Mouse (Mus musculus): ENCODE measurements around the gene Cilp2. TPM values are rescaled to one million over a fixed set of nuclear protein-coding genes. Genes with fewer than 3 reads are reported as not detected.

Gene Cilp2
- polyA plus RNA-seq, 1 experiment from 2014 or later = 0.63 TPM

DNA sequence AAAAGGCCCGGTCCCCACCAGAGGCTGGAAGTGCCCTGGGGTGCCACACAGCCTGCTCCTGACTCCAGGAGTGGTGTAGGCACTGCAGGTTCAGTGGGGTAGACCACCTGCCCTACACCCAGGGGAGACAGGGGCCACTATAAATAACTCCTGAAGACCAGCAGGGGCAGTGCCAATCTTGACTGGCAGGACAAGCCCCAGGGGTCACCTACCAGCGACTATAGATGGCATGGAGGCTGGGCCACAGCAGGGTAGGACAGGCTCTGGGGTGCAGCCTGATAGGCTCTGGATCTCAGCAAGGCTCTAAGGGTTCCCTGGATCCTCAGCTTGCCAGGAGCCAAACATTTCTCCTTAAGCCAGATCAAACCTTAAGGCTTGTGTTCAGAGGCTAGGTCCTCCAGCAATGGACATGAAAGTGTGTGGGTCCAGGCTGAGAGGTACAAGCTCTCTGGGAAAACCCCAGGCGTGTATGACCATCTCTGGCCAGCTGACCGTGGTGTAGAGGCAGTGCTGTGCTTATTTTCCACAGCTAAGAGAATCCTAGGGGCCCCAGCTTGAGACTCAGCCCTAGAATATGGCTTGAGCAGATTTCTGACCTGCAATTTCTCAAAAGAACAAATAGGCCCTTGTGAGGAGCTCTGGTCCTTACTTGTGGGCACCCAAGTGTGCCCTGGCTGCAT, 8.4 kb upstream of the Cilp2 start:
- no peak overlapping the region for H3K4me3 ChIP-seq
- H3K4me1 ChIP-seq = peaks cover 65% of the 10 kb centered on the region
- H3K27me3 ChIP-seq (ENCODE audit: insufficient read depth, poor library complexity, severe bottlenecking) = peaks cover 10% of the 10 kb centered on the region
- no peaks in the 10 kb centered on the region for H3K9me3 ChIP-seq
- no peak overlapping the region for H3K27ac ChIP-seq
- 64% methylated on average over 4 of the region's 4 CpGs for WGBS
- H3K36me3 ChIP-seq = peaks cover 63% of the 10 kb centered on the region
- no peak for DNase-seq (ENCODE audit: low spot score)

DNA sequence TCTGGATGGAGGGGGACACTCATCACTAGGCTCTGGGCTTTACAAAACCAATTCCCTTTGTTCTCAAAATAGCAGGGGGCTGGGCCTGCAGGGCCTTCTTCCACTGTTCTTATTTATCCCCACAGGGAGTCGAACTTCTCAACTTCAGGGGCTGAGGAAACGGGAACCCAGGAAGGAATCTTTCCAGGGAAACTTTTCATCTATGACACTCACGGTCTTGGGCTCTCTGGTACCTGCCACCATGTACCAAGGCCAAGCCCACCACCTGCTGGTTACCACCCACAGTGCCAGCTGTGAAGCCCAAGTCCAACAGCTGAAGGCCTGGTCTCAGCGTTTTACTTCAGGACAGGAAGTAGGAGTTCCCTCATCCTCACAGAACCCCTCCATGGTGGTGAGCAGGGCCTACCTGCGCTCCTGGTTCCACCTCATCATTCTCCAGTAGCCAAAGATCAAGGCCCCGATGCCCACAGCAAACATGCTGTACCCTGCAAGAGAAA, 7.4 kb upstream of the Cilp2 start:
- peaks cover 21% of the 10 kb centered on the region for H3K27me3 ChIP-seq (ENCODE audit: insufficient read depth, poor library complexity, severe bottlenecking)
- H3K9me3 ChIP-seq = no peaks in the 10 kb centered on the region
- H3K36me3 ChIP-seq = peaks cover 63% of the 10 kb centered on the region
- peaks cover 59% of the 10 kb centered on the region for H3K4me1 ChIP-seq
- H3K27ac ChIP-seq = peak overlapping the region; percentile 29; the same call in 1 of the 2 replicates
- DNase-seq (ENCODE audit: low spot score) = no peak
- WGBS = 57% methylated on average over 6 of the region's 6 CpGs
- no peak overlapping the region for H3K4me3 ChIP-seq

DNA sequence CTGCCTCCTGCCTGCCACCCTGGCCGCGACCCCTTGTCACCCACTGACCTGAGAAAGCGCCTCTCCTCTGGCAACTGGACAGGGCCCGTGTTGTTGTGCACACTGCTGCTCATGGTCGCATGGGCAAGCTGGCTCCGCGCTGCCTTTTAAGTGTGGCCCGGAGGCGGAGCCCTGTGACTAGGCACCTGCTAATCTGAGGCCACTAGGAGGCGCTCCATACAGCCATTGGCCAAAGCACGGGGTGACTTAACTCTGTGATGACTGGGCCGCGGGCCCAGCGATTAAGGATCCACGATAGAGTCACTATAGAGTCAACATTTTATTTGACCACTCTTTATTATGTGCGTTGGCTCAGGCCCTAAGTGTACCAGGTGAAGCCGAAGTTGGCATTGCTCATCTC, 6.4 kb upstream of the Cilp2 start:
- Histone ChIP-seq H3K36me3 (peaks cover 56% of the 10 kb centered on the region), H3K4me1 (peaks cover 63% of the 10 kb centered on the region), H3K4me3 (no peak overlapping the region), H3K27ac (no peak overlapping the region; the same call in 1 of the 2 replicates), H3K27me3 (ENCODE audit: insufficient read depth, poor library complexity, severe bottlenecking) (peaks cover 31% of the 10 kb centered on the region), H3K9me3 (no peaks in the 10 kb centered on the region)
- DNase-seq (ENCODE audit: low spot score) = no peak
- 50% methylated on average over 17 of the region's 17 CpGs for WGBS

DNA sequence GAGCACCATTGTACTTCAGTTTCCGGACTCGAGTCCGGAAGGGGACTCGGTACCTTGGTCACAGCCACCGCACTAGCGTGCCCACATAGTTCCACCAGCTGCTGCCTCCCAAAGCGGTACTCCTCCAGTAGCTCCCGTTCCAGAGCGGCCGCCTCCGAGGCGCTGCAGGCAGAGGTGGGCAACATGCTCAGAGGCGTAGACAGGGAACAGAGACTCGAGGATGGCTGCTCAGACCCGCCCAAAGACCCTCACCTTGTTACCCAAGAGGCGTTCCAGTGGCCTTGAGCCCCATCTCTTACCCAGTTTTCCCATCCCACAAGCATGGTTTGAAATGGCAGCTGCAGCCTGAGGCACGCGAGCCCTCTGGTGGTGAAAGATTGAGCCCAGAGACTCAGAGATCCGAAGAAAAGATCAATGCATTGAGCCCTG, 3.3 kb upstream of the Cilp2 start:
- no peaks in the 10 kb centered on the region for H3K9me3 ChIP-seq
- WGBS = 41% methylated on average over 19 of the region's 19 CpGs
- peaks cover 34% of the 10 kb centered on the region for H3K36me3 ChIP-seq
- no peak for DNase-seq (ENCODE audit: low spot score)
- H3K4me3 ChIP-seq = no peak overlapping the region
- H3K27ac ChIP-seq = no peak overlapping the region
- peaks cover 61% of the 10 kb centered on the region for H3K27me3 ChIP-seq (ENCODE audit: insufficient read depth, poor library complexity, severe bottlenecking)
- peaks cover 63% of the 10 kb centered on the region for H3K4me1 ChIP-seq

DNA sequence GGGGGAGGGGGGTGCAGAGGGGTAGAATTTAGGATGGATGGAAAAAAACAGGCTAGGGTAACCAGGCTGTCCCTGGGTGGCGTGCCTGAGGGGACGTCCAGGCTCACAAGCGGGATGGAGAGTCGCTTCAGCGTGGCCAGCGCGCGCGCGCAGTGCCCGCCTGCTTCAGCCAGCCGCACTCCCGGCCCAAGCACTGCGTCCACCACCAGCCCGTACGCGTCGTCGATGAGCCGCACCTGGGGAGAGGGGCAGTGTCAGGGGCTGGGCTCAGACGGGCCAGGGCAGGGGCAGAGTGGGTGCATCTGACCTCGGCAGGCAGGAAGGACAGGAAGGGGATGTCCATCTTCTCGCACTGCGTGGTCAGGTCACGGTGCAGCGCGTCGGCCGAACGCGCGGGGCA, 1.4 kb upstream of the Cilp2 start:
- Histone ChIP-seq H3K27ac (0 out of 2 replicates have a peak overlapping the region, but pooled peaks have one; percentile 25), H3K9me3 (no peaks in the 10 kb centered on the region), H3K4me1 (peaks cover 45% of the 10 kb centered on the region), H3K4me3 (peak overlapping the region; percentile 52), H3K36me3 (peaks cover 21% of the 10 kb centered on the region), H3K27me3 (ENCODE audit: insufficient read depth, poor library complexity, severe bottlenecking) (peaks cover 80% of the 10 kb centered on the region)
- no peak for DNase-seq (ENCODE audit: low spot score)
- 6% methylated on average over 31 of the region's 32 CpGs for WGBS

DNA sequence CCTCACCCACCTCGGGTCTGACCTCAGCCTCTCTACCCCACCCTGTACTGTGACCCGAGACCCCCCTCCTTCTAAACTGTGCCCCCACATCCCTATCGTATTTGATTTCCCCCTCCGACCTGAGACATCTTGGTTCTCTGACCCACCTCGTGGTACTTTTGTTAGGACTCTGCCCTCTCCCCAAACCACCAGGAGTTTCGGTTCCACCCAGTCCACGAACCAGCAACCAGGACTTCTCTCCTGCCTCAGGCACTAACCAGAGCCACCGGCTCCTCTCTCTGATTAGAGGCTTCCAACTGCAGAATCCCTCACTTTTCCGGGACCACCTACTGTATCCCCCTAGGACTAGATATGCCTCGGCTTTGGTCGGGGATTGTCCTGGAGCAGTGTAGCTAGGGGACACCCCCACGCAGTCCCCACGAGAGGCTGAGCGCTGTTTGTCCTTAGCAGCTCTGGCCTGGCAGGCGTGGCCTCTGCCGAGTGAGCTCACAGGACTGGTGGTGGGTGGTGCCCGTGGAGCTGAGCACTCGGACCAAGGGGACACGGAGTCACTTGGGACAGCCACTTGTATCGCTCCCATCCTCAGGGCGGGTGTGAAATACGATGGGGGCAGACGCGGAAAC, 868 bp upstream of the Cilp2 start:
- WGBS = 6% methylated on average over 24 of the region's 24 CpGs
- H3K4me3 ChIP-seq = peak overlapping the region; percentile 52
- DNase-seq (ENCODE audit: low spot score) = no peak
- peaks cover 15% of the 10 kb centered on the region for H3K36me3 ChIP-seq
- H3K9me3 ChIP-seq = no peaks in the 10 kb centered on the region
- no peak overlapping the region for H3K27ac ChIP-seq
- H3K27me3 ChIP-seq (ENCODE audit: insufficient read depth, poor library complexity, severe bottlenecking) = peaks cover 86% of the 10 kb centered on the region
- H3K4me1 ChIP-seq = peaks cover 45% of the 10 kb centered on the region

DNA sequence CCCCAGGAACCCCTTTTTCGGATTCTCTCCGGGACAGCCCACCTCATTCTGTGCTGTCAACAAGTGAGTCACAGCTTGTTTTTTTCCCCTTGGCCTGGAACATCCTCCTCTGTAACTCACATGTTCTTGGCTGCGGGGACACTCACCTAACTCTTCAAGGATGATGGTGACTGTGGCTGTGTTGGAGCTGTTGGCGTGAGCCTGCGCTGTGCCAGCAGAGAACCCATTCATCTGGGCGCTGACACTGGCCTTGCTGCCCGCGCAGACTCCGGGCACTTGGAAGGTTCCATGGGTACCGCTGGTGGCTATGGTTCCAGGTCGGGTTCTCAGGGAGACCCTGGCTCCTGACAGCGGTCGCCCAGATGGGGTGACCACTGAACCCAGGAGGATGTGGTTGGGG, 3.3 kb downstream of the Cilp2 start:
- no peak overlapping the region for H3K4me3 ChIP-seq
- H3K36me3 ChIP-seq = no peaks in the 10 kb centered on the region
- 56% methylated on average over 13 of the region's 13 CpGs for WGBS
- no peaks in the 10 kb centered on the region for H3K9me3 ChIP-seq
- peaks cover 53% of the 10 kb centered on the region for H3K4me1 ChIP-seq
- peaks cover 100% of the 10 kb centered on the region for H3K27me3 ChIP-seq (ENCODE audit: insufficient read depth, poor library complexity, severe bottlenecking)
- no peak overlapping the region for H3K27ac ChIP-seq
- DNase-seq (ENCODE audit: low spot score) = peak; percentile 69

DNA sequence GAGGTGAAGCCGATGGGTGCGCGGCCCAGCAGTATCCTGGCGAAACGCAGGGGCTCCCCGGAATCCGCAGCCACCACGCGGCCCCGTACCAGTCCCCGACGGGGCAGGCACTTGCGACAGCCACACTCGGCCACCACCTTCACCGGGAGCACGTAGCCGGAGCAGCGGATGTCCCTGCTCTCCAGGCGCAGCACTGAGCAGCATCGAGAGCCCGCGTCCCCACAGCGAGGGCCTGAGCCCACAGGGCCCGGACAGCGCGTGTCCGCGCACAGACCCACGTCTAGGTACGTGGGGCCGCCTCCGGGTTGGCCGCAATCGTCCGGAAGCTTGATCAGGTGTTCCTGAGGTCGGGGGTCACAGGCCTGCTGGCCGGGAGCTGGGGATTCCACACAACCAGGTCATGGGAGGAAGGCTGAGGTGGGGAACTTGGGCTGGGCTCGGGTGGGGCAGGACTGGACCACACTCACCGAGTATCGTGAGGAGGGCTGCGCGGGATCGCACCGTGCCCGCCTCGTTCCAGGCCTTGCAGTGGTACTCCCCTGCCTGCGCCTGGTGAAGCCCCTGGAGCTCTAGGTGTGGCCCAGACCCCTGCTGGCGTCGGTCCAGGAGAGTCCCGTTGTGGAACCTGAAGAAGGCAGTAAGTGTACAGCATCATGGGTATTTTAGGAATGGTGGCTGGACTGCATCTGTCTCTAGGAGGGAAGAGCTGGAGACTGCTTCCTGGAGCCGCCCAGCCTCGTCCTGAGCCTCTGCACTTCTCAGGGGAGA, 4.5 kb downstream of the Cilp2 start:
- peaks cover 42% of the 10 kb centered on the region for H3K4me1 ChIP-seq
- peak; percentile 75 for DNase-seq (ENCODE audit: low spot score)
- no peaks in the 10 kb centered on the region for H3K36me3 ChIP-seq
- H3K9me3 ChIP-seq = no peaks in the 10 kb centered on the region
- 15% methylated on average over 52 of the region's 52 CpGs for WGBS
- peaks cover 100% of the 10 kb centered on the region for H3K27me3 ChIP-seq (ENCODE audit: insufficient read depth, poor library complexity, severe bottlenecking)
- H3K4me3 ChIP-seq = peak overlapping the region; percentile 53
- peak overlapping the region; percentile 17; the same call in 1 of the 2 replicates for H3K27ac ChIP-seq

DNA sequence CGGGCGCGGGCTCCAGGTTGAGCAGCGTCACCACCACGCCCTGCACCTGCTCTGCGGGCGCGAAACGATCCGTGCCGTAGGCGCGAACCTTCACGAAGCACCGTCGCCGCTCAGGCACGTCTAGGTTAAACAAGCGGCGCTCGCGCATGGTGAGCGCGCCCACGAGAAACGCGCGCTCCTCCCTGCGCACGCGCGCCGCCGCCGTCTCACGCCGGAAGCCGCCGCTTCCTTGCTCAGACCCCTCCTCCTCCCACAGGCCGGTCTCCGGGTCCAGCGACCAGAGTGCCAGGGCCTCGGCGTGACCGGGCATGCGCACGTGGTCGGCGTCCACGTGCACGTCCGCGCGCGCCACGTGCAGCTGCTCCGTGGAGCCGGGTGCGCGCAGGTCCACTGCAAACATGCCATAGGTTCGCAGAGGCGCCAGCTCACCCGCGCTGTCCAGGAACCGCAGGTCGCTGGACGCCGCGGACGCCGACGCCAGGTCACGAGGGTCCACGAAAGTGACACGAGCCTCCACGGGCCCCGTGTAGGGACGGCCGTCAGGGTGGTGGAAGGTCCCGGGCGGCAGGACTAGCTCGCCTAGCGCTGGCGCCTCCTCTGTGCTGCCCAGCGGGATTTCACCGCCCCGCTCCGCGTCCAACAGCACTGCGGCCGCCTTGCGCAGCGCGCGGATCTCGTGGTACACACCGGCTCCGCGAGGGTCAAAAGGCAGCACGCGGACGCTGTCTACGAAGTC, 5.3 kb downstream of the Cilp2 start:
- peak; percentile 75 for DNase-seq (ENCODE audit: low spot score)
- 7% methylated on average over 103 of the region's 103 CpGs for WGBS
- no peaks in the 10 kb centered on the region for H3K36me3 ChIP-seq
- H3K9me3 ChIP-seq = no peaks in the 10 kb centered on the region
- H3K27me3 ChIP-seq (ENCODE audit: insufficient read depth, poor library complexity, severe bottlenecking) = peaks cover 100% of the 10 kb centered on the region
- H3K27ac ChIP-seq = peak overlapping the region; percentile 17
- H3K4me1 ChIP-seq = peaks cover 34% of the 10 kb centered on the region
- H3K4me3 ChIP-seq = peak overlapping the region; percentile 53

DNA sequence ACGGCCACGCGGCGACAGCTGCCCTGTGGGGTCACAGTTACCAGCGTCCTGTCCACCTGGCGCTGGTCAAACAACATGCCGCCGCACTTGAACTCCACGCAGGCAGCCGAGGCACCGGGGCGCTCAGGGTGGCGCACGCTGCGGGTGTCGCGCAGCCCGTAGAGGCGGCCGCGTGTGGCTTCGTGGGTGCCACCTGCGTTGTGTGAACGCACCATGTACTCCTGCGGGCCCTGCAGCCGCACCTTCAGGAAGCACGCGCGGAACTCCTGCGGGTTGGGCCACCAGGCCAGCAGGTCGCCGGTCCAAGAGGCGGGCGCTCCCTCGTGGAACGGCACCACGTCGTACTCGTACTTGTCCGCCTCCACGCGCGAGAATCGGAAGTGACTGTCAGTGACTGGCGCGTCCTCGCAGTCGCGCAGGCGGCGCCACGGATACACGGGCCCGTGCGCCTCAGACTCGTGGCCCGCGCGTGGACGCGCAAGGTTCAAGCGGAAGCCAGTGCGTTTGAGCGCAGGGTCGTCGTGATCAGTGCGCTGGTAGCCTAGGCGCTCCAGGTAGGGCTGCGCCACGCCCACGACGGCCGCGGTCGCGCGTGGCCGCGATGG, 6.1 kb downstream of the Cilp2 start:
- Histone ChIP-seq H3K27me3 (ENCODE audit: insufficient read depth, poor library complexity, severe bottlenecking) (peaks cover 100% of the 10 kb centered on the region), H3K4me1 (peaks cover 26% of the 10 kb centered on the region), H3K9me3 (no peaks in the 10 kb centered on the region), H3K36me3 (no peaks in the 10 kb centered on the region), H3K27ac (peak overlapping the region; percentile 17), H3K4me3 (peak overlapping the region; percentile 53)
- 17% methylated on average over 79 of the region's 79 CpGs for WGBS
- DNase-seq (ENCODE audit: low spot score) = no peak

DNA sequence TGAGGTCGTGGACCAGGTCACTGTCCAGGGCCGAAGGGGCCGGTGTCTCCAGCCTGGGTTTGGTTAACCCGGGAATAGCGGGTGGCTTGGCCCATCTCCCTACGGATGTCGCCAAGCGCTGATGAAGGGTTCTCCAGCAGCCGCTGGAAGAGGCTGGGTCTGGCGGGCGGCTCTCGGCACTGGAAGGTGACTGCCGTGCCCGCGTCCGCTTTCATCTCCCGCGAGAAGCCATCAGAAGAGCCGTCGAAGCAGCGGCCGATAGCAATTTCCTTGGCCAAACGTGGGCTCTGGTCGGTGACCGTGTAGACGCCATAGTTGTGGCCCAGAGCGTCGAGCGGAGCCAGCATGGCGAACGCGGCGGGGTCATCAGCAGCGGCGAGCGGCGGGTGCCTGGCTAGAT, 6.6 kb downstream of the Cilp2 start:
- H3K4me3 ChIP-seq = peak overlapping the region; percentile 53
- H3K4me1 ChIP-seq = peaks cover 26% of the 10 kb centered on the region
- H3K27ac ChIP-seq = no peak overlapping the region
- H3K27me3 ChIP-seq (ENCODE audit: insufficient read depth, poor library complexity, severe bottlenecking) = peaks cover 100% of the 10 kb centered on the region
- H3K9me3 ChIP-seq = no peaks in the 10 kb centered on the region
- 10% methylated on average over 37 of the region's 37 CpGs for WGBS
- DNase-seq (ENCODE audit: low spot score) = peak; percentile 74
- H3K36me3 ChIP-seq = no peaks in the 10 kb centered on the region

DNA sequence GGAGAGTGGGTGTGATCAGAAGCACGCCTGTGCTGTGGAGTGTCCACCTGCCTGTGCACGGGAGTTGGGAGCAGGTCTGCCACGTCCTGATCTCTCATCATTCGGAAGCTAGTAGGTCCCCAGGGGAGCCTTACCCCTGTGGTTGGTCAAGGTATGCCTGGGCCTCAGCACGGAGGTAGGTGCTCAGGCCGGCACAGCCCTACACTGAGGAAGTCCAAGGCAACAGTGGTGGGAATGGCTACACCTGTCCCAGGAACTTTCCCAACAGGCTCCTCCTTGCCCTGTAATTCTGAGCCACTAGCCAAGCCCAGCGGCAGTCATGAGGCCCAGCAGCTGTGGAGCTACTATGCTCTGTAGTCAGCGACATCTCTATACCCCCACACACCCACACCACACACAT, 7.8 kb downstream of the Cilp2 start:
- Histone ChIP-seq H3K9me3 (no peaks in the 10 kb centered on the region), H3K27ac (no peak overlapping the region), H3K27me3 (ENCODE audit: insufficient read depth, poor library complexity, severe bottlenecking) (peaks cover 94% of the 10 kb centered on the region), H3K4me1 (peaks cover 26% of the 10 kb centered on the region), H3K36me3 (no peaks in the 10 kb centered on the region), H3K4me3 (no peak overlapping the region)
- 62% methylated on average over 8 of the region's 8 CpGs for WGBS
- no peak for DNase-seq (ENCODE audit: low spot score)
